Mouse (Mus musculus): ENCODE measurements at regions not wholly inside any gene's neighbourhood (a gene's known extent, or its start where the extent isn't known, plus 50 kb on each side); places are given as distances from the start of the nearest gene placed in this dataset.
A peak's percentile ranks its signal among the peaks of the same experiment; 100 is the strongest.

GRCm38 (mm10) chr2:48456072-48457040 lies 357.6 kb upstream of the Acvr2a start:
- peak; percentile 41 for DNase-seq
- intact Hi-C loops (cut with DNase I), result no loop called here

GRCm38 (mm10) chr2:48457117-48457516 lies 356.8 kb upstream of the Acvr2a start:
- intact Hi-C loops (cut with DNase I), result no loop called here
- DNase-seq, result no peak

GRCm38 (mm10) chr2:48465483-48465882 lies 348.4 kb upstream of the Acvr2a start:
- no peak for DNase-seq
- intact Hi-C loops (cut with DNase I), result no loop called here

- DNase-seq, result no peak
- intact Hi-C loops (cut with DNase I), result no loop called here
Observed at GRCm38 (mm10) chr2:48468895-48469294, 345.0 kb upstream of the Acvr2a start.

GRCm38 (mm10) chr2:48469357-48469756 lies 344.6 kb upstream of the Acvr2a start:
- intact Hi-C loops (cut with DNase I), result no loop called here
- DNase-seq, result no peak

- intact Hi-C loops (cut with DNase I), result no loop called here
Observed at GRCm38 (mm10) chr2:48473102-48473501, 340.8 kb upstream of the Acvr2a start.

GRCm38 (mm10) chr2:48474642-48475041 lies 339.3 kb upstream of the Acvr2a start:
- no peak for DNase-seq
- intact Hi-C loops (cut with DNase I), result no loop called here

More at GRCm38 (mm10) chr2:48473102-48473501, 340.8 kb upstream of the Acvr2a start:
- no peak for DNase-seq

GRCm38 (mm10) chr2:48476777-48477176 lies 337.1 kb upstream of the Acvr2a start:
- intact Hi-C loops (cut with DNase I), result no loop called here

GRCm38 (mm10) chr2:48477336-48477735 lies 336.6 kb upstream of the Acvr2a start:
- intact Hi-C loops (cut with DNase I), result no loop called here
- DNase-seq, result no peak

More at GRCm38 (mm10) chr2:48476777-48477176, 337.1 kb upstream of the Acvr2a start:
- DNase-seq, result no peak

GRCm38 (mm10) chr2:48479601-48480000 lies 334.3 kb upstream of the Acvr2a start:
- no peak for DNase-seq
- intact Hi-C loops (cut with DNase I), result no loop called here

- DNase-seq, result no peak
- intact Hi-C loops (cut with DNase I), result no loop called here
Observed at GRCm38 (mm10) chr2:48480428-48481191, 333.3 kb upstream of the Acvr2a start.

- no peak for DNase-seq
- intact Hi-C loops (cut with DNase I), result no loop called here
Observed at GRCm38 (mm10) chr2:48481209-48481742, 332.6 kb upstream of the Acvr2a start.

GRCm38 (mm10) chr2:48493574-48493973 lies 320.3 kb upstream of the Acvr2a start:
- intact Hi-C loops (cut with DNase I), result no loop called here

GRCm38 (mm10) chr2:48494065-48494464 lies 319.8 kb upstream of the Acvr2a start:
- DNase-seq, result no peak
- intact Hi-C loops (cut with DNase I), result no loop called here

More at GRCm38 (mm10) chr2:48493574-48493973, 320.3 kb upstream of the Acvr2a start:
- DNase-seq, result no peak

GRCm38 (mm10) chr2:48494632-48495031 lies 319.3 kb upstream of the Acvr2a start:
- DNase-seq, result no peak
- intact Hi-C loops (cut with DNase I), result no loop called here

- intact Hi-C loops (cut with DNase I), result no loop called here
- no peak for DNase-seq
Observed at GRCm38 (mm10) chr2:48498047-48498723, 315.7 kb upstream of the Acvr2a start.

GRCm38 (mm10) chr2:48499396-48499795 lies 314.5 kb upstream of the Acvr2a start:
- no peak for DNase-seq
- intact Hi-C loops (cut with DNase I), result no loop called here

- intact Hi-C loops (cut with DNase I), result no loop called here
- no peak for DNase-seq
Observed at GRCm38 (mm10) chr2:48501387-48501786, 312.5 kb upstream of the Acvr2a start.

- intact Hi-C loops (cut with DNase I), result no loop called here
- DNase-seq, result no peak
Observed at GRCm38 (mm10) chr2:48513848-48514247, 300.1 kb upstream of the Acvr2a start.

- intact Hi-C loops (cut with DNase I), result no loop called here
- DNase-seq, result no peak
Observed at GRCm38 (mm10) chr2:48519838-48520404, 294.0 kb upstream of the Acvr2a start.

All from left cerebral cortex, postnatal 4 days (tissue).